Mouse (Mus musculus): ENCODE measurements around the gene Moxd1. TPM values are rescaled to one million over a fixed set of nuclear protein-coding genes. Genes with fewer than 3 reads are reported as not detected.
"Not testable (repeated sequence)": the region's sequence is repeated elsewhere in the genome, so short reads cannot be mapped to it uniquely, and the experiment has no call there.

Gene Moxd1
- polyA plus RNA-seq, 1 experiment from 2014 or later = 0.25 TPM

DNA sequence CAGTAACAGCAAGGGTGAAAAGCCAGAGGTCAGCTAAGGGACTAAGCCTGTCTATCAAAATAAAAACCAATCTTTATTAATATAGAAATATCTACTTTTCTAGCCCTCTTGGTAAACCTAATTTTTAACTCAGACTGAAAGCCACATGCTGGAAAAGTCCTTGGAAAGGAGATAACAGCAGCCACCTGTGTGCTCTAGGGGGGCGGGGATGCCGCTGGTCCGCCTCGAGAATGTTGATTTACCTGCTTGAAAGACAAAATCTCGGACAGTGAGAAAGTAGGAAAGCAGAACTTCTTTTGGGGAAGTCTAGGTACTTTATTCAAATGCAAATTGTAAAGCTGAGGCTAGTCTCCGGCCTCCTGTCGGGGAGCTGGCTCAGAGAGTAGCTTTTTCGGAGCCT lies 103.9 kb downstream of the Moxd1 start:
- H3K4me3 ChIP-seq (replicated peaks); ATAC-seq (ENCODE audit: low read depth); H3K36me3 ChIP-seq; H3K27ac ChIP-seq; H3K4me1 ChIP-seq (replicated peaks); H3K4me2 ChIP-seq; H3K27me3 ChIP-seq; H3K9me3 ChIP-seq (replicated peaks); H3K9ac ChIP-seq; DNase-seq: not testable (repeated sequence)
- 58% methylated on average over 8 of the region's 8 CpGs for WGBS (ENCODE audit: insufficient replicate concordance)

DNA sequence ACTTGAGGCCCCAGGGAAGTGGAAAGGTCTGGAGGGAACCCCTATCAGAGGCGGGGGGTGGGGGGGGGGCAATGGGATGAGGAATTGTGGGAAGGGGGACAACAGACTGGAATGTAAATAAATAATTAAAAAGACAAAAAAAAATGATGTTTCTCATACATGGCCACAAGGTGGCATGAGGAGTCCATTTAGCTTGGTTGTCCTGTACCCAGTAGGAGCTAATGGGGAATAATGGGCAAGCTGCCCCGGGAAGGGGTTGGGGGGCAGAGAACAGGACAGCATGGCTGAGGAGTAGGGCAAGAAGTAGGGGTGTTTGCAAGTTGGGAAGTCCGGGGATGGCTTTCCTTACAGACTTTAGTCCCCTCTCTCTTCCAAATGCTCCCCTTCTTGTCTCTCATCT lies 109.5 kb downstream of the Moxd1 start:
- no peak for ATAC-seq (ENCODE audit: low read depth)
- Histone ChIP-seq H3K27ac (no peak overlapping the region), H3K27me3 (no peaks in the 10 kb centered on the region), H3K9me3 (replicated peaks) (no peaks in the 10 kb centered on the region), H3K4me2 (no peak overlapping the region), H3K9ac (no peak overlapping the region), H3K4me3 (replicated peaks) (no peak overlapping the region), H3K36me3 (no peaks in the 10 kb centered on the region), H3K4me1 (replicated peaks) (no peaks in the 10 kb centered on the region)
- WGBS (ENCODE audit: insufficient replicate concordance) = 38% methylated on average over 3 of the region's 3 CpGs
- no peak for DNase-seq

GRCm38 (mm10) chr10:24339593-24340143 lies 116.4 kb downstream of the Moxd1 start:
- no peaks in the 10 kb centered on the region for H3K9me3 ChIP-seq (replicated peaks)
- no peak overlapping the region for H3K9ac ChIP-seq
- H3K27me3 ChIP-seq = no peaks in the 10 kb centered on the region
- no peak overlapping the region for H3K4me3 ChIP-seq (replicated peaks)
- no peak for ATAC-seq (ENCODE audit: low read depth)
- H3K4me1 ChIP-seq (replicated peaks) = no peaks in the 10 kb centered on the region
- 71% methylated on average over 10 of the region's 10 CpGs for WGBS (ENCODE audit: insufficient replicate concordance)
- DNase-seq = no peak
- H3K27ac ChIP-seq = no peak overlapping the region
- no peak overlapping the region for H3K4me2 ChIP-seq
- H3K36me3 ChIP-seq = no peaks in the 10 kb centered on the region

GRCm38 (mm10) chr10:24340551-24341213 lies 117.4 kb downstream of the Moxd1 start:
- 35% methylated on average over 1 of the region's 1 CpGs for WGBS (ENCODE audit: insufficient replicate concordance)
- ATAC-seq (ENCODE audit: low read depth) = no peak

GRCm38 (mm10) chr10:24341214-24341589 lies 117.9 kb downstream of the Moxd1 start:
- Histone ChIP-seq H3K9ac (no peak overlapping the region), H3K27ac (no peak overlapping the region), H3K4me1 (replicated peaks) (no peaks in the 10 kb centered on the region), H3K4me2 (no peak overlapping the region), H3K27me3 (no peaks in the 10 kb centered on the region), H3K4me3 (replicated peaks) (no peak overlapping the region), H3K9me3 (replicated peaks) (no peaks in the 10 kb centered on the region), H3K36me3 (no peaks in the 10 kb centered on the region)
- DNase-seq = no peak
- 66% methylated on average over 6 of the region's 6 CpGs for WGBS (ENCODE audit: insufficient replicate concordance)
- ATAC-seq (ENCODE audit: low read depth) = no peak

More at GRCm38 (mm10) chr10:24340551-24341213, 117.4 kb downstream of the Moxd1 start:
- Histone ChIP-seq H3K4me2 (no peak overlapping the region), H3K9ac (no peak overlapping the region), H3K4me3 (replicated peaks) (no peak overlapping the region), H3K27me3 (no peaks in the 10 kb centered on the region), H3K9me3 (replicated peaks) (no peaks in the 10 kb centered on the region), H3K36me3 (no peaks in the 10 kb centered on the region), H3K4me1 (replicated peaks) (no peaks in the 10 kb centered on the region), H3K27ac (no peak overlapping the region)
- no peak for DNase-seq

DNA sequence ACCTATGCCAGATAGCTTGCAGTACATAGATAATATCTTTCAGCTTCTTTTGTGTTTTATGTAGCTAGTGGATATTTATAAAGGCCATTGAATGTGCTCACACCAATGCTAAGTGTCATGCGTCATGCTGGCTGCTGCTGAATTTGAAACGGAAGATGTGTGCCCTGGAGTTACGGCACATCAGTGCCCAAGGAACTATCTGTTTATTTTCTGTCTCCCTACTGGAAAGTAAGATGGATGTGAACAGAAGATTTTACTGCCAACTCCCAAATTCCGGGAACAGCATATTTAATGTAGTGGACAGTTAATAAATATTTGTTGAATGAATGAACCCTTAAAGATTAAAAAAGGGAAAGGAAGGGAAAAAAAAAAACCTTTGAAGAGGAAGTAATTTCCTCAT lies 119.8 kb downstream of the Moxd1 start:
- DNase-seq = no peak
- no peaks in the 10 kb centered on the region for H3K9me3 ChIP-seq (replicated peaks)
- no peaks in the 10 kb centered on the region for H3K27me3 ChIP-seq
- no peak overlapping the region for H3K4me3 ChIP-seq (replicated peaks)
- no peak for ATAC-seq (ENCODE audit: low read depth)
- no peaks in the 10 kb centered on the region for H3K36me3 ChIP-seq
- H3K4me1 ChIP-seq (replicated peaks) = no peaks in the 10 kb centered on the region
- H3K4me2 ChIP-seq = no peak overlapping the region
- no peak overlapping the region for H3K27ac ChIP-seq
- H3K9ac ChIP-seq = no peak overlapping the region
- 63% methylated on average over 4 of the region's 4 CpGs for WGBS (ENCODE audit: insufficient replicate concordance)

Other genes with a start within 250 kb of the Moxd1 start
- gene Taar6, start 237.9 kb upstream of the Moxd1 start, polyA plus RNA-seq (2015; fragmentation: Nextera tagmentation; extraction: Ambion mirVana) = not detected in 2 replicates
- gene Taar7a, start 230.0 kb upstream of the Moxd1 start, polyA plus RNA-seq (2015; fragmentation: Nextera tagmentation; extraction: Ambion mirVana) = not detected in 2 replicates
- not detected in 2 replicates for gene Taar7b, start 223.6 kb upstream of the Moxd1 start, polyA plus RNA-seq (2015; fragmentation: Nextera tagmentation; extraction: Ambion mirVana)
- gene Taar7d, start 196.3 kb upstream of the Moxd1 start, polyA plus RNA-seq (2015; fragmentation: Nextera tagmentation; extraction: Ambion mirVana) = not detected in 2 replicates
- not detected in 2 replicates for gene Taar7e, start 185.9 kb upstream of the Moxd1 start, polyA plus RNA-seq (2015; fragmentation: Nextera tagmentation; extraction: Ambion mirVana)
- not detected in 2 replicates for gene Taar7f, start 174.0 kb upstream of the Moxd1 start, polyA plus RNA-seq (2015; fragmentation: Nextera tagmentation; extraction: Ambion mirVana)
- not detected in 2 replicates for gene Taar8a, start 147.0 kb upstream of the Moxd1 start, polyA plus RNA-seq (2015; fragmentation: Nextera tagmentation; extraction: Ambion mirVana)
- not detected in 2 replicates for gene Taar8b, start 131.2 kb upstream of the Moxd1 start, polyA plus RNA-seq (2015; fragmentation: Nextera tagmentation; extraction: Ambion mirVana)
- gene Taar8c, start 121.6 kb upstream of the Moxd1 start, polyA plus RNA-seq (2015; fragmentation: Nextera tagmentation; extraction: Ambion mirVana) = not detected in 2 replicates
- not detected in 2 replicates for gene Taar9, start 114.0 kb upstream of the Moxd1 start, polyA plus RNA-seq (2015; fragmentation: Nextera tagmentation; extraction: Ambion mirVana)
- 31.6 and 37.1 TPM in 2 replicates for gene Stx7, start 74.2 kb upstream of the Moxd1 start, polyA plus RNA-seq (2015; fragmentation: Nextera tagmentation; extraction: Ambion mirVana)